Mouse (Mus musculus): ENCODE measurements around the gene Zbtb3. TPM values are rescaled to one million over a fixed set of nuclear protein-coding genes. Genes with fewer than 3 reads are reported as not detected.

The Zbtb3 gene
- polyA plus RNA-seq, 1 experiment = 2.4 TPM

- Histone ChIP-seq H3K4me1 (ENCODE audit: control insufficient read depth, insufficient read depth, low read length) (peaks cover 21% of the 10 kb centered on the region), H3K27ac (ENCODE audit: insufficient read depth, low read depth, low read length) (peak overlapping the region; percentile 11; the same call in 1 of the 2 replicates), H3K4me3 (ENCODE audit: insufficient read depth, low read length) (peak overlapping the region; percentile 90; the same call in 1 of the 2 replicates)
- TF ChIP-seq POLR2A (IDR thresholded peaks at IDR 0.05; ENCODE audit: borderline replicate concordance, low read depth, low read length) = no peak
- no peak for TF ChIP-seq CTCF (IDR thresholded peaks at IDR 0.05; ENCODE audit: low read depth, low read length)
Measured at GRCm38 (mm10) chr19:8798947-8799315, 3.4 kb upstream of the Zbtb3 start.

GRCm38 (mm10) chr19:8803204-8803780 lies 937 bp downstream of the Zbtb3 start:
- TF ChIP-seq CTCF (IDR thresholded peaks at IDR 0.05; ENCODE audit: low read depth, low read length) (no peak), POLR2A (IDR thresholded peaks at IDR 0.05; ENCODE audit: borderline replicate concordance, low read depth, low read length) (no peak)
- Histone ChIP-seq H3K27ac (ENCODE audit: insufficient read depth, low read depth, low read length) (peak overlapping the region; percentile 14; the same call in 1 of the 2 replicates), H3K4me1 (ENCODE audit: control insufficient read depth, insufficient read depth, low read length) (peaks cover 27% of the 10 kb centered on the region), H3K4me3 (ENCODE audit: insufficient read depth, low read length) (peak overlapping the region; percentile 69; the same call in 1 of the 2 replicates)

- H3K4me1 ChIP-seq (ENCODE audit: control insufficient read depth, insufficient read depth, low read length) = peaks cover 25% of the 10 kb centered on the region
- H3K27ac ChIP-seq (ENCODE audit: insufficient read depth, low read depth, low read length) = no peak overlapping the region
- no peak overlapping the region for H3K4me3 ChIP-seq (ENCODE audit: insufficient read depth, low read length)
- TF ChIP-seq POLR2A (IDR thresholded peaks at IDR 0.05; ENCODE audit: borderline replicate concordance, low read depth, low read length) = no peak
- TF ChIP-seq CTCF (IDR thresholded peaks at IDR 0.05; ENCODE audit: low read depth, low read length) = no peak
Measured at GRCm38 (mm10) chr19:8803879-8804660, 1.7 kb downstream of the Zbtb3 start.

GRCm38 (mm10) chr19:8806810-8807209 lies 4.5 kb downstream of the Zbtb3 start:
- Histone ChIP-seq H3K4me3 (ENCODE audit: insufficient read depth, low read length) (no peak overlapping the region), H3K4me1 (ENCODE audit: control insufficient read depth, insufficient read depth, low read length) (peaks cover 25% of the 10 kb centered on the region), H3K27ac (ENCODE audit: insufficient read depth, low read depth, low read length) (peak overlapping the region; percentile 36)
- no peak for TF ChIP-seq POLR2A (IDR thresholded peaks at IDR 0.05; ENCODE audit: borderline replicate concordance, low read depth, low read length)
- TF ChIP-seq CTCF (IDR thresholded peaks at IDR 0.05; ENCODE audit: low read depth, low read length) = no peak

GRCm38 (mm10) chr19:8815812-8816211 lies 13.5 kb downstream of the Zbtb3 start:
- H3K4me1 ChIP-seq (ENCODE audit: control insufficient read depth, insufficient read depth, low read length) = peaks cover 13% of the 10 kb centered on the region
- H3K4me3 ChIP-seq (ENCODE audit: insufficient read depth, low read length) = no peak overlapping the region
- no peak overlapping the region for H3K27ac ChIP-seq (ENCODE audit: insufficient read depth, low read depth, low read length)
- TF ChIP-seq POLR2A (IDR thresholded peaks at IDR 0.05; ENCODE audit: borderline replicate concordance, low read depth, low read length) = no peak
- TF ChIP-seq CTCF (IDR thresholded peaks at IDR 0.05; ENCODE audit: low read depth, low read length) = no peak

- TF ChIP-seq POLR2A (IDR thresholded peaks at IDR 0.05; ENCODE audit: borderline replicate concordance, low read depth, low read length) (no peak), CTCF (IDR thresholded peaks at IDR 0.05; ENCODE audit: low read depth, low read length) (no peak)
- no peak overlapping the region for H3K4me3 ChIP-seq (ENCODE audit: insufficient read depth, low read length)
- no peak overlapping the region for H3K27ac ChIP-seq (ENCODE audit: insufficient read depth, low read depth, low read length)
- peaks cover 13% of the 10 kb centered on the region for H3K4me1 ChIP-seq (ENCODE audit: control insufficient read depth, insufficient read depth, low read length)
Measured at GRCm38 (mm10) chr19:8817001-8817400, 14.6 kb downstream of the Zbtb3 start.

- TF ChIP-seq CTCF (IDR thresholded peaks at IDR 0.05; ENCODE audit: low read depth, low read length) (no peak), POLR2A (IDR thresholded peaks at IDR 0.05; ENCODE audit: borderline replicate concordance, low read depth, low read length) (no peak)
- H3K4me1 ChIP-seq (ENCODE audit: control insufficient read depth, insufficient read depth, low read length) = peaks cover 15% of the 10 kb centered on the region
- H3K27ac ChIP-seq (ENCODE audit: insufficient read depth, low read depth, low read length) = peak overlapping the region; percentile 90
- H3K4me3 ChIP-seq (ENCODE audit: insufficient read depth, low read length) = peak overlapping the region; percentile 75
Measured at GRCm38 (mm10) chr19:8818301-8818798, 16.0 kb downstream of the Zbtb3 start.

- Histone ChIP-seq H3K4me3 (ENCODE audit: insufficient read depth, low read length) (peak within 1 kb of the TSS; percentile 83), H3K4me1 (ENCODE audit: control insufficient read depth, insufficient read depth, low read length) (peaks cover 15% of the 10 kb centered on the region), H3K27ac (ENCODE audit: insufficient read depth, low read depth, low read length) (peak within 1 kb of the TSS; percentile 96)
- TF ChIP-seq CTCF (IDR thresholded peaks at IDR 0.05; ENCODE audit: low read depth, low read length) = no peak
Measured at GRCm38 (mm10) chr19:8818801-8819595, 16.6 kb downstream of the Zbtb3 start, which contains the start of gene Ttc9c. TSS of gene Ttc9c (minus strand) at chr19:8819333.

GRCm38 (mm10) chr19:8819596-8820423 lies 17.5 kb downstream of the Zbtb3 start, which contains the start of gene Hnrnpul2:
TSS of gene Hnrnpul2 (plus strand) at chr19:8820010.
- Histone ChIP-seq H3K4me1 (ENCODE audit: control insufficient read depth, insufficient read depth, low read length) (peaks cover 18% of the 10 kb centered on the region), H3K27ac (ENCODE audit: insufficient read depth, low read depth, low read length) (peak within 1 kb of the TSS; percentile 96), H3K4me3 (ENCODE audit: insufficient read depth, low read length) (peak within 1 kb of the TSS; percentile 83)
- no peak for TF ChIP-seq POLR2A (IDR thresholded peaks at IDR 0.05; ENCODE audit: borderline replicate concordance, low read depth, low read length)
- TF ChIP-seq CTCF (IDR thresholded peaks at IDR 0.05; ENCODE audit: low read depth, low read length) = no peak

All from bone marrow macrophage, adult 2 months (primary cell).